Mouse (Mus musculus) hindbrain, postnatal 0 days (tissue): ENCODE measurements around the gene Tnfrsf17. TPM values are rescaled to one million over a fixed set of nuclear protein-coding genes. Genes with fewer than 3 reads are reported as not detected.
"Not testable (repeated sequence)": the region's sequence is repeated elsewhere in the genome, so short reads cannot be mapped to it uniquely, and the experiment has no call there.

ENCODE experiments used
- ATAC-seq: fragments of 200-750 bp; cut with Nextera tagmentation; 2 replicates; pipeline ENCODE4 v1.8.0; 2017; ENCODE audit warnings: mild to moderate bottlenecking, moderate TSS enrichment, moderate library complexity
- DNase-seq: peaks from one replicate; pipeline ENCODE4 v3.0.0-alpha.2; 2015; ENCODE audit warnings: low spot score
- H3K27ac ChIP-seq: fragments of 300-500 bp; sonication (generic); 2 replicates; pipeline ENCODE4 v1.5.1; 2014; ENCODE audit warnings: mild to moderate bottlenecking
- H3K27me3 ChIP-seq: fragments of 300-500 bp; sonication (generic); 2 replicates; pipeline ENCODE4 v1.6.1; 2014; ENCODE audit warnings: low read length, mixed read lengths; ENCODE audit not compliant: insufficient read depth
- H3K36me3 ChIP-seq: fragments of 300-500 bp; sonication (generic); 2 replicates; pipeline ENCODE4 v1.6.1; 2014; ENCODE audit warnings: low read length, mixed read lengths; ENCODE audit not compliant: insufficient read depth
- H3K4me1 ChIP-seq: fragments of 300-500 bp; sonication (generic); 2 replicates; pipeline ENCODE4 v1.6.1; 2014; ENCODE audit warnings: antibody characterized with exemption, low read length, mixed read lengths; ENCODE audit not compliant: insufficient read depth
- H3K4me2 ChIP-seq: fragments of 300-500 bp; sonication (generic); 2 replicates; pipeline ENCODE4 v1.6.1; 2014; ENCODE audit warnings: low read depth, mild to moderate bottlenecking, low read length, moderate library complexity, mixed read lengths
- H3K4me3 ChIP-seq: fragments of 300-500 bp; sonication (generic); 2 replicates; pipeline ENCODE4 v1.5.1; 2014; ENCODE audit warnings: low read length
- H3K9ac ChIP-seq: fragments of 300-500 bp; sonication (generic); replicated peaks from 2 replicates; pipeline ENCODE4 v1.6.1; 2014; ENCODE audit warnings: mild to moderate bottlenecking, low read length, moderate library complexity, mixed read lengths
- H3K9me3 ChIP-seq: fragments of 300-500 bp; sonication (generic); 2 replicates; pipeline ENCODE4 v1.6.1; 2016; ENCODE audit warnings: low read length, mixed read lengths
- CTCF ChIP-seq: IDR thresholded peaks from 2 replicates; pipeline ENCODE4 v1.5.1; 2016; ENCODE audit warnings: antibody characterized with exemption, control low read depth, low read depth
- WGBS: fragments of 180-500 bp; shearing (Covaris S2); extraction: QIAGEN DNeasy Blood & Tissue Kit; methylation state at CpG from one replicate; pipeline ENCODE4 v1.1.7; 2014; 5-methylcytosine and 5-hydroxymethylcytosine counted together
- polyA plus RNA-seq: library from polyadenylated mRNA; unstranded; fragments of >200 nt; fragmentation: Nextera tagmentation; extraction: Ambion mirVana; gene quantifications from 2 replicates; pipeline ENCODE4 v1.2.1, GENCODE M21; 2015
- total RNA-seq: library from RNA; depleted of rRNA; stranded (reverse); fragments of >200 nt; gene quantifications from 2 replicates; pipeline ENCODE4 v1.2.3, GENCODE M21; 2014

The Tnfrsf17 gene
- total and polyA plus RNA-seq, 2 experiments from 2014 or later = 0.42 TPM; not detected in 1

- DNase-seq = no peak
- no peak for TF ChIP-seq CTCF
- no peaks in the 10 kb centered on the region for H3K27me3 ChIP-seq
- 89% methylated on average over 3 of the region's 3 CpGs for WGBS
- no peaks in the 10 kb centered on the region for H3K36me3 ChIP-seq
- H3K4me3 ChIP-seq = no peak overlapping the region
- no peaks in the 10 kb centered on the region for H3K4me1 ChIP-seq
- no peak for ATAC-seq
- no peak overlapping the region for H3K4me2 ChIP-seq
- H3K9ac ChIP-seq = no peak overlapping the region
- H3K9me3 ChIP-seq = no peaks in the 10 kb centered on the region
- H3K27ac ChIP-seq = no peak overlapping the region
Measured at GRCm38 (mm10) chr16:11330081-11330800, 16.6 kb downstream of the Tnfrsf17 start.

GRCm38 (mm10) chr16:11331030-11331429 is 17.4 kb downstream of the Tnfrsf17 start:
- ATAC-seq (no peak), DNase-seq (no peak)
- H3K4me1 ChIP-seq = no peaks in the 10 kb centered on the region
- no peak overlapping the region for H3K4me2 ChIP-seq
- no peaks in the 10 kb centered on the region for H3K36me3 ChIP-seq
- no peak overlapping the region for H3K4me3 ChIP-seq
- H3K27ac ChIP-seq = no peak overlapping the region
- WGBS = 86% methylated on average over 1 of the region's 1 CpGs
- H3K9me3 ChIP-seq = no peaks in the 10 kb centered on the region
- no peak for TF ChIP-seq CTCF
- H3K9ac ChIP-seq = no peak overlapping the region
- no peaks in the 10 kb centered on the region for H3K27me3 ChIP-seq

- Histone ChIP-seq H3K27me3 (no peaks in the 10 kb centered on the region), H3K36me3 (no peaks in the 10 kb centered on the region), H3K9ac (no peak overlapping the region), H3K27ac (no peak overlapping the region), H3K4me3 (no peak overlapping the region), H3K4me1 (no peaks in the 10 kb centered on the region), H3K9me3 (no peaks in the 10 kb centered on the region), H3K4me2 (no peak overlapping the region)
- ATAC-seq = no peak
- TF ChIP-seq CTCF = no peak
- 83% methylated on average over 4 of the region's 4 CpGs for WGBS
- no peak for DNase-seq
Measured at GRCm38 (mm10) chr16:11343292-11343815, 29.7 kb downstream of the Tnfrsf17 start.

GRCm38 (mm10) chr16:11351903-11352302 is 38.3 kb downstream of the Tnfrsf17 start:
- H3K4me3 ChIP-seq = no peak overlapping the region
- H3K27ac ChIP-seq = no peak overlapping the region
- no peak for TF ChIP-seq CTCF
- peaks cover 7% of the 10 kb centered on the region for H3K36me3 ChIP-seq
- no peak for DNase-seq
- H3K27me3 ChIP-seq = no peaks in the 10 kb centered on the region
- no peaks in the 10 kb centered on the region for H3K9me3 ChIP-seq
- no peak overlapping the region for H3K4me2 ChIP-seq
- 86% methylated on average over 7 of the region's 7 CpGs for WGBS
- ATAC-seq = no peak
- H3K9ac ChIP-seq = no peak overlapping the region
- H3K4me1 ChIP-seq = no peaks in the 10 kb centered on the region

GRCm38 (mm10) chr16:11359173-11359572 is 45.6 kb downstream of the Tnfrsf17 start:
- ATAC-seq (no peak), DNase-seq (no peak)
- H3K27ac ChIP-seq = no peak overlapping the region
- H3K4me3 ChIP-seq = no peak overlapping the region
- no peaks in the 10 kb centered on the region for H3K4me1 ChIP-seq
- H3K27me3 ChIP-seq = no peaks in the 10 kb centered on the region
- WGBS = 72% methylated on average over 5 of the region's 5 CpGs
- no peak overlapping the region for H3K9ac ChIP-seq
- no peaks in the 10 kb centered on the region for H3K36me3 ChIP-seq
- no peaks in the 10 kb centered on the region for H3K9me3 ChIP-seq
- TF ChIP-seq CTCF = no peak
- H3K4me2 ChIP-seq = no peak overlapping the region

- no peak overlapping the region for H3K4me2 ChIP-seq
- no peaks in the 10 kb centered on the region for H3K36me3 ChIP-seq
- ATAC-seq = no peak
- DNase-seq = no peak
- WGBS = 21% methylated on average over 10 of the region's 10 CpGs
- H3K9ac ChIP-seq = no peak overlapping the region
- no peak for TF ChIP-seq CTCF
- no peaks in the 10 kb centered on the region for H3K9me3 ChIP-seq
- no peaks in the 10 kb centered on the region for H3K27me3 ChIP-seq
- H3K27ac ChIP-seq = no peak overlapping the region
- H3K4me3 ChIP-seq = no peak overlapping the region
- no peaks in the 10 kb centered on the region for H3K4me1 ChIP-seq
Measured at GRCm38 (mm10) chr16:11359919-11360318, 46.3 kb downstream of the Tnfrsf17 start.

GRCm38 (mm10) chr16:11360576-11360975 is 47.0 kb downstream of the Tnfrsf17 start:
- not testable (repeated sequence) for ATAC-seq, DNase-seq, H3K9ac ChIP-seq, H3K9me3 ChIP-seq, H3K4me1 ChIP-seq, H3K27me3 ChIP-seq, H3K36me3 ChIP-seq, H3K27ac ChIP-seq, H3K4me3 ChIP-seq, H3K4me2 ChIP-seq
- 88% methylated on average over 2 of the region's 2 CpGs for WGBS
